Mouse (Mus musculus) lung, adult 2 months (tissue): ENCODE measurements around the gene Sst. TPM values are rescaled to one million over a fixed set of nuclear protein-coding genes. Genes with fewer than 3 reads are reported as not detected.
A peak's percentile ranks its signal among the peaks of the same experiment; 100 is the strongest.
"Not testable (repeated sequence)": the region's sequence is repeated elsewhere in the genome, so short reads cannot be mapped to it uniquely, and the experiment has no call there.

Source experiments
- DNase-seq: peaks from one replicate; pipeline ENCODE4 v3.0.0; 2022
- H3K4me1 ChIP-seq: fragments of 200-500 bp; 2 replicates; pipeline ENCODE4 v1.6.1; 2011; ENCODE audit warnings: low read length; ENCODE audit not compliant: control insufficient read depth, insufficient read depth
- H3K4me3 ChIP-seq: fragments of 200-500 bp; replicated peaks from 2 replicates; pipeline ENCODE3; 2011; ENCODE audit warnings: low read depth, mild to moderate bottlenecking, control low read depth, low read length; ENCODE audit errors: extremely low read depth
- CTCF ChIP-seq: fragments of 200-500 bp; IDR thresholded peaks from 2 replicates; pipeline ENCODE4 v1.5.1; 2011; ENCODE audit warnings: mild to moderate bottlenecking, low read length, control low read depth; ENCODE audit not compliant: insufficient read depth
- POLR2A ChIP-seq: fragments of 200-500 bp; IDR thresholded peaks from 2 replicates; pipeline ENCODE4 v1.6.1; 2011; ENCODE audit warnings: low read depth, mild to moderate bottlenecking, control low read depth, low read length, borderline replicate concordance; ENCODE audit errors: extremely low read depth
- WGBS: fragments of 180-500 bp; shearing (Covaris S2); methylation state at CpG from one replicate; pipeline ENCODE4 v1.1.7; 2018; 5-methylcytosine and 5-hydroxymethylcytosine counted together
- polyA plus RNA-seq: library from polyadenylated mRNA; depleted of rRNA; stranded (reverse); fragments of >200 nt; gene quantifications from 2 replicates; pipeline ENCODE4 v1.2.3, GENCODE M21; 2012

Sst gene
- polyA plus RNA-seq, 1 experiment = not detected

DNA sequence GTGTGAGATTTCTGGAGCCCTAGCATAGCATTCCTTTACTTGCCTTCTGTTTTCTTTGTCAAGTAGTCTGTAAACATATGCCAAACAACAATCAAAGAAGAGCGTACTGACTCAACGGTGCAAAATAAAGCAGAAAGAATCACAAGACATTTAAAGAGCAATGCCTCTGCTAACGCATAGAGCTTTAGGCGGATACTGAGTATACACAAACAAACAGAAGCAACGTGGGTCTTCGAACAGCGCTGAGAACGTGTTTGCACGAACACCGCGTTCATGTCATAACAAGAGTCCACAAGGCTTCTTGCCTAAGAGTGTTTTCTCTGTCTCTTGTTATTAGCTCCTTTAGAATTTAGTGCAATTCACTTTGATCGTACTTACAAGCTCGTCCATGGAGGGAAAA lies 22.0 kb upstream of the Sst start:
- Histone ChIP-seq H3K4me1 (no peaks in the 10 kb centered on the region), H3K4me3 (no peak overlapping the region)
- 42% methylated on average over 13 of the region's 13 CpGs for WGBS
- no peak for DNase-seq
- TF ChIP-seq POLR2A = no peak
- no peak for TF ChIP-seq CTCF

DNA sequence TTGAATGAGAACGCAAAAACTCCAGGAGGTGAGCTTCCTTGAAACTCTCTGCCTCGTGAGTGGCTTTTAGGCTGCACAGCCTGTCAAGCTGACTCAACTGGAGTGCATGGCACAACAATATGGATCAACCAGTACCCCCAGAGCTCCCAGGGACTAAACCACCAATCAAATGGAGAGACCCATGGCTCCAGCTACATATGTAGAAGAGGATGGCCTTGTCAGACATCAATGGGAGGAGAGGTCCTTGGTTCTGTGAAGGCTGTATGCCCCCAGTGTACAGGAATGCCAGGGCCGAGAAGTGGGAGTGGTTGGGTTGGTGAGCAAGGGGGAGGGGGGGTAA lies 18.2 kb upstream of the Sst start:
- WGBS = 84% methylated on average over 3 of the region's 3 CpGs
- not testable (repeated sequence) for H3K4me1 ChIP-seq, H3K4me3 ChIP-seq, DNase-seq

- not testable (repeated sequence) for DNase-seq, H3K4me1 ChIP-seq, H3K4me3 ChIP-seq
- WGBS = 80% methylated on average over 9 of the region's 9 CpGs
Observed at GRCm38 (mm10) chr16:23908076-23909014, 17.6 kb upstream of the Sst start.

- H3K4me3 ChIP-seq, DNase-seq, H3K4me1 ChIP-seq: not testable (repeated sequence)
- whole genome bisulfite sequencing = 79% methylated on average over 3 of the region's 3 CpGs
Observed at GRCm38 (mm10) chr16:23906586-23906985, 15.8 kb upstream of the Sst start.

- no peak for TF ChIP-seq CTCF
- no peak for TF ChIP-seq POLR2A
- H3K4me1 ChIP-seq = peaks cover 9% of the 10 kb centered on the region
Observed at GRCm38 (mm10) chr16:23901411-23901810, 10.7 kb upstream of the Sst start.

DNA sequence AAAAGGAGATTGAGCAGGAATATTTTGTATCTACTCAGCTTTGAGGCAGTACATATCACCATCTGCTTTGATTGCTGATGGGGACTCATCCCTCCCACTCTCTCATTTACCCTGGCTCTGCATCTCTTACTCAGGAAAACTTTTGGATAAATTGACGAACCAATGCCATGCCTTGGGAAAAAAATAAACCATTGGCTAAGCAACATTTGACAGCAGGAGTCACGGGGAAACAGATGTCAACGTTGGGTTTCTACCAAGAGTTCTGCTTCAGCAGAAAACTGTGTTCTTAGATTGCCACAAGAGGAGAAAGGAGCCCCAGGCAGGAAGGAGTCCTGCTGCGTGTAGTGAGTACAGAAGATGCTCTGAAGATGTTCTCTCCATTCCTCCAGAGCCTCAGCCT lies 9.3 kb upstream of the Sst start:
- TF ChIP-seq POLR2A (no peak), CTCF (no peak)
- Histone ChIP-seq H3K4me3 (no peak overlapping the region), H3K4me1 (peaks cover 9% of the 10 kb centered on the region)
- WGBS = 65% methylated on average over 4 of the region's 4 CpGs
- DNase-seq = no peak

More at GRCm38 (mm10) chr16:23901411-23901810, 10.7 kb upstream of the Sst start:
- 84% methylated on average over 7 of the region's 7 CpGs for WGBS
- no peak overlapping the region for H3K4me3 ChIP-seq
- no peak for DNase-seq

- 10% methylated on average over 12 of the region's 12 CpGs for WGBS
- DNase-seq = peak; percentile 65
- TF ChIP-seq CTCF (peak; percentile 77), POLR2A (no peak)
- peaks cover 9% of the 10 kb centered on the region for H3K4me1 ChIP-seq
- H3K4me3 ChIP-seq = no peak overlapping the region
Observed at GRCm38 (mm10) chr16:23898840-23899239, 8.1 kb upstream of the Sst start.

- TF ChIP-seq POLR2A (no peak), CTCF (peak; percentile 62)
- DNase-seq = peak; percentile 53
- Histone ChIP-seq H3K4me3 (no peak overlapping the region), H3K4me1 (peaks cover 9% of the 10 kb centered on the region)
- WGBS = 9% methylated on average over 15 of the region's 15 CpGs
Observed at GRCm38 (mm10) chr16:23897984-23898586, 7.3 kb upstream of the Sst start.

DNA sequence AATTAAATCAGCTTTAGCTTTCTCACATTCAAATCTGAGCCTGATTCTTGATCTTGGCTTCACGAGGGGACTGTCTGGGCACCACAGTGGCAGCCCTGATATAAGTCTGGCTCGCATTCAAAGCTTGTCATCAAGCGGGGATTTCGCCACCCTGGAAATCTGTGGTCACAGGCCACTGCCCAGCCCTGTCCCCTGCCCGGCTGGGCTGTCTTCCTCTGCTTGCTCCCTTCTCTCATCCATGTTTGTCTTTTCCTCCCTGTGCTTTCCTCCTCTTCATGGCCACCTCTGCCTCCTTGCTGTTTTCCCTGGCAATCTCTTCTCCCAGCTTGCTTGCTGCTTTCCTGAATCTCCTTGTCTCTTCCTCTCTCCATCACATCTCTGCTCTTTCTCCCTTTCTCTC lies 6.7 kb upstream of the Sst start:
- WGBS = 48% methylated on average over 5 of the region's 5 CpGs
- Histone ChIP-seq H3K4me1 (peaks cover 9% of the 10 kb centered on the region), H3K4me3 (no peak overlapping the region)
- DNase-seq = no peak
- TF ChIP-seq POLR2A = no peak
- TF ChIP-seq CTCF = no peak

DNA sequence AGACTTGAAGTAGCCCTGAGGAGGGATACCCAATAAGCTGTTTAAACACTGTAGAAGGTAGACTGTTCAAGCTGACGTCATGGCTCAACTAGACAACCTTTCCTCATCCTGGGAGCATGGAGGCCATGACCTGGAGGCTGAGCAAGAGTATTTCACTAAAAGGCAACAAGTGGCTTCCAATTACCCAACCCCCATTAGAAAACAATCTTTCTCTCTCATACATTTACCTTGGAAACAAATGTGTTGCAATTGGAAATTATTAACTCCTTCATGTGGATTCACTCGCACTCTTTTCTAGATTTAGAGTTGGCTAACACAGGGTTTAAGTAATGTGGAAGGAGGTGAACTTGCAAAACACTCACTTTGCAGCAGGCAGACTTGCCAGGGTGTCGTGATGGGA lies 4.4 kb upstream of the Sst start:
- DNase-seq = no peak
- 75% methylated on average over 3 of the region's 3 CpGs for whole genome bisulfite sequencing
- H3K4me1 ChIP-seq = peaks cover 9% of the 10 kb centered on the region
- TF ChIP-seq POLR2A (no peak), CTCF (no peak)
- H3K4me3 ChIP-seq = no peak overlapping the region
